Mouse (Mus musculus) spleen, adult 2 months (tissue): ENCODE measurements around the gene Thrsp.

ENCODE experiments used
- CTCF ChIP-seq: fragments of 200-500 bp; IDR thresholded peaks from 2 replicates; pipeline ENCODE4 v1.5.1; 2011; ENCODE audit warnings: mild to moderate bottlenecking, inconsistent platforms; ENCODE audit not compliant: insufficient read depth, insufficient read length, insufficient replicate concordance; ENCODE audit errors: extremely low read depth
- POLR2A ChIP-seq: fragments of 200-500 bp; IDR thresholded peaks from 2 replicates; pipeline ENCODE4 v1.6.1; 2011; ENCODE audit warnings: low read depth, low read length, inconsistent platforms

- TF ChIP-seq CTCF (no peak), POLR2A (no peak)
These were observed 35.8 kb upstream of the Thrsp start for GRCm38 (mm10) chr7:97453141-97453921.
